Mouse (Mus musculus) stomach, adult 2 months (tissue): ENCODE data around the gene Gm49340. TPM values are rescaled to one million over a fixed set of nuclear protein-coding genes. Genes with fewer than 3 reads are reported as not detected.

ENCODE experiments used
- polyA plus RNA-seq: library from polyadenylated mRNA; depleted of rRNA; stranded (reverse); fragments of >200 nt; gene quantifications from 2 replicates; pipeline ENCODE4 v1.2.3, GENCODE M21; 2012; rRNA removed

Gene Gm49340
- polyA plus RNA-seq: not detected in 2 replicates

GRCm38 (mm10) chr11:73329442-73329841 is at the start of gene Gm49340, which contains the start of the genes Aspa and Spata22:
Gene Gm49340 (plus strand): TSS chr11:73329741.
Gene Aspa (minus strand): TSS chr11:73329596.
Gene Spata22 (plus strand): TSS chr11:73329741.

GRCm38 (mm10) chr11:73350483-73350882 is 20.9 kb downstream of the Gm49340 start, which contains the start of gene Olfr20:
Gene Olfr20 (plus strand): TSS chr11:73350783.

GRCm38 (mm10) chr11:73370946-73371345 is 41.4 kb downstream of the Gm49340 start, which contains the start of gene Olfr376:
Gene Olfr376 (plus strand): TSS chr11:73371246.

GRCm38 (mm10) chr11:73399514-73399913 is 70.0 kb downstream of the Gm49340 start, which contains the start of gene Olfr1:
Gene Olfr1 (minus strand): TSS chr11:73399614.

Other genes starting within 250 kb of the Gm49340 start
- 0.28 and 0.52 TPM in 2 replicates for gene Itgae, start 239.2 kb upstream of the Gm49340 start, polyA plus RNA-seq
- 1.00 and 1.3 TPM in 2 replicates for gene Haspin, start 191.4 kb upstream of the Gm49340 start, polyA plus RNA-seq
- gene P2rx5, start 169.3 kb upstream of the Gm49340 start, polyA plus RNA-seq: 0.25 and 0.48 TPM in 2 replicates
- 24.6 and 59.8 TPM in 2 replicates for gene Emc6, start 152.7 kb upstream of the Gm49340 start, polyA plus RNA-seq
- gene Tax1bp3, start 152.7 kb upstream of the Gm49340 start, polyA plus RNA-seq: 70.2 and 75.3 TPM in 2 replicates
- 8.0 and 9.1 TPM in 2 replicates for gene Ctns, start 130.7 kb upstream of the Gm49340 start, polyA plus RNA-seq
- 2.5 and 2.7 TPM in 2 replicates for gene Shpk, start 130.3 kb upstream of the Gm49340 start, polyA plus RNA-seq
- gene Trpv1, start 95.4 kb upstream of the Gm49340 start, polyA plus RNA-seq: 0.09 TPM in 1 of 2 replicates, not detected in the other
- gene Trpv3, start 62.4 kb upstream of the Gm49340 start, polyA plus RNA-seq: 0.15 and 0.26 TPM in 2 replicates
- gene Aspa, start 145 bp upstream of the Gm49340 start, polyA plus RNA-seq: 0.08 and 0.17 TPM in 2 replicates
- not detected in 2 replicates for gene Spata22, start within 50 bp of the Gm49340 start, polyA plus RNA-seq
- 0.09 TPM in 1 of 2 replicates, not detected in the other for gene Olfr20, start 21.0 kb downstream of the Gm49340 start, polyA plus RNA-seq
- gene Olfr376, start 41.5 kb downstream of the Gm49340 start, polyA plus RNA-seq: not detected in 2 replicates
- not detected in 2 replicates for gene Olfr1, start 69.9 kb downstream of the Gm49340 start, polyA plus RNA-seq
- not detected in 2 replicates for gene Olfr378, start 98.7 kb downstream of the Gm49340 start, polyA plus RNA-seq
- not detected in 2 replicates for gene Olfr380, start 127.8 kb downstream of the Gm49340 start, polyA plus RNA-seq
- not detected in 2 replicates for gene Olfr381, start 161.9 kb downstream of the Gm49340 start, polyA plus RNA-seq
- gene Olfr382, start 187.5 kb downstream of the Gm49340 start, polyA plus RNA-seq: not detected in 2 replicates